Mouse (Mus musculus) heart, adult 18-20 months (tissue): ENCODE measurements around the gene Sh2b1. TPM values are rescaled to one million over a fixed set of nuclear protein-coding genes. Genes with fewer than 3 reads are reported as not detected.

Experiments used
- DNase-seq, 2 experiments: peaks; one replicate each; pipeline ENCODE4 v3.0.0; 2021 to 2022; ENCODE audit warnings: mixed read lengths in 1 of 2
- total RNA-seq, 2 experiments: library from RNA; stranded (reverse); gene quantifications; 2 replicates each; pipeline ENCODE4 v1.2.3; 2021

Gene Sh2b1
- total RNA-seq, 2 experiments from 2014 or later: 40.9 to 45.1 TPM

DNA sequence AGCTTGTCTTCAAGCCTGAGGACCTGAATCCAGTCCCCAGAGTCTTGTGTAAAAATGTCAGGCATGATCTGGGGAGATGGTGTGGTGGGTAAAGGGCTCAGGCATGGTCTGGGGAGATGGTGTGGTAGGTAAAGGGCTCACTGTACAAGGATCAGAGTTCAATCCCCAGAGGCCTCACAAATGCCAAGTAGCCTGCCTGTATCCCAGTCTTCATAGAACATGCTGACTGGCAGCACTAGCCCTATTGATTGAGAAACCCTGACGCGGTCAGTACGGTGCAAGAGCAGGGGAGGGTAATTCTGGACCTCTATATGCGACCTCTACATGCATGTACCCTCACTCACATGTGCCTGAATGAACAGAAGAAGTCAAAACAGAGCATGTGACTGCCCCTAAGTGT lies 57.6 kb downstream of the Sh2b1 start:
- no peak for DNase-seq

DNA sequence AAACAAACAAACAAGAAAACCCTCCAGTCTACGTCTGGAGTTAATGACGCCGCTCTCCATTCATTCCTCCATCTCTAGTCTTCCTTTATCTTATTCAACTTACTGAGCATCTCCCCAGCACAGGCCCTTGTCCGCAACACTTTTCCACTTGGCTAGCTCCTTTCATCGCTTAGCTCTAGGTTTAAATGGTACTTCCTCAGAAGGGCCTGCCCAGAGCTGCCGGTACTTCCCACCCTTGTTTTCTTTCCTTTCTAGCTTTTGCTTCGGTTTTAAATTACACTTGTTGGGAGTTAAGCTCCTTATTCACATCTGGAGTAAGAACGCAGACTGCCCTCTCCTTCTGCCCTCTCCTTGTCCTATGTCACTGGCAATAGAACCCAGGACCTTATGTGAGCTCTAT lies 58.2 kb downstream of the Sh2b1 start:
- no peak for DNase-seq

Other genes starting within 250 kb of the Sh2b1 start
- 10 to 100 TPM; 72.3 to 73.8 TPM for gene Sbk1, start 202.8 kb downstream of the Sh2b1 start, total RNA-seq
- gene Lat, start 105.9 kb downstream of the Sh2b1 start, total RNA-seq: 1 to 10 TPM in 1 of 2 experiments, under 1 TPM in 1; 0.52 to 5.7 TPM
- 10 to 100 TPM; 24.8 to 25.8 TPM for gene Spns1, start 98.0 kb downstream of the Sh2b1 start, total RNA-seq
- 1 to 10 TPM; 3.8 to 3.9 TPM for gene Nfatc2ip, start 78.7 kb downstream of the Sh2b1 start, total RNA-seq
- 1 to 10 TPM in 1 of 2 experiments, under 1 TPM in 1; 0.32 to 4.2 TPM for gene Cd19, start 60.5 kb downstream of the Sh2b1 start, total RNA-seq
- gene Rabep2, start 46.7 kb downstream of the Sh2b1 start, total RNA-seq: 1 to 10 TPM; 5.5 to 7.5 TPM
- gene Atp2a1, start 12.3 kb downstream of the Sh2b1 start, total RNA-seq: under 1 TPM; 0.87 TPM
- gene Tufm, start 11.9 kb upstream of the Sh2b1 start, total RNA-seq: 100 to 1,000 TPM; 286 to 355 TPM
- gene Atxn2l, start 28.0 kb upstream of the Sh2b1 start, total RNA-seq: 10 to 100 TPM; 33.0 to 37.1 TPM
- 100 to 1,000 TPM; 142 to 148 TPM for gene Eif3c, start 91.0 kb upstream of the Sh2b1 start, total RNA-seq
- gene Apobr, start 109.5 kb upstream of the Sh2b1 start, total RNA-seq: under 1 TPM; 0.23 to 0.79 TPM
- gene Cln3, start 110.4 kb upstream of the Sh2b1 start, total RNA-seq: 10 to 100 TPM in 1 of 2 experiments, 1 to 10 TPM in 1; 9.0 to 17.9 TPM
- not detected for gene Il27, start 119.5 kb upstream of the Sh2b1 start, total RNA-seq
- gene Nupr1, start 155.4 kb upstream of the Sh2b1 start, total RNA-seq: 1 to 10 TPM; 6.1 to 8.0 TPM
- gene Sgf29, start 173.9 kb upstream of the Sh2b1 start, total RNA-seq: 10 to 100 TPM; 24.8 to 26.5 TPM
- 10 to 100 TPM; 31.1 to 44.0 TPM for gene Sult1a1, start 201.0 kb upstream of the Sh2b1 start, total RNA-seq
- 10 to 100 TPM; 60.1 to 60.4 TPM for gene Bola2, start 220.0 kb upstream of the Sh2b1 start, total RNA-seq
- 1 to 10 TPM; 3.7 to 4.1 TPM for gene Slx1b, start 220.4 kb upstream of the Sh2b1 start, total RNA-seq
- gene Coro1a, start 232.4 kb upstream of the Sh2b1 start, total RNA-seq: 10 to 100 TPM in 1 of 2 experiments, 1 to 10 TPM in 1; 9.3 to 28.6 TPM